Mouse (Mus musculus) embryo, embryonic 11 days (tissue): ENCODE results near the gene Srprb.

ENCODE experiments used
- DNase-seq: peaks from one replicate; pipeline ENCODE4 v3.0.0-alpha.2; 2015

The Srprb gene

GRCm38 (mm10) chr9:103201561-103202260 is at the start of gene Srprb:
Gene Srprb, minus strand, starts transcription at chr9:103202137.
- peak; percentile 96 for DNase-seq

GRCm38 (mm10) chr9:103248618-103249017 is 46.7 kb upstream of the Srprb start:
- DNase-seq, result no peak

GRCm38 (mm10) chr9:103246526-103247168 is 44.7 kb upstream of the Srprb start:
- DNase-seq, result no peak

DNA sequence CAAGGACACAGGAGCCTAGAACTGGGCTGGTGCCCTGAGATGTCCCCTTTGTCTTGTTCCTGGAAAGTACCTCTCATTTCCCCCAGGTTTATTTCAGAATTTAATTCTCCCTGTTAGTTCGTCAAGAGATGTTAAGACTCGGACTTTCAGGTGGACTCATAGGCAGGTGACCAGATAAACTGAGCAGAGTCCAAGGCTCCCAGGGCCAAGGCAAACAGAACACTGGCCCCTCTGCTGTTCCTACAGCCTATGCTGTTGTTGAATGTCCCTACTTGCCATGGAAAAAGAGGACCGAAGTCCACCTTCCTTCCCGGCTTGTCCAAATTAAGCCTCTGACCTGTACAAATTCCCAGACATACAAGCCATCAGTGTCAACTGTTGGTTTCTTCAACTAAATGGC is 41.7 kb upstream of the Srprb start:
- DNase-seq, result no peak

DNA sequence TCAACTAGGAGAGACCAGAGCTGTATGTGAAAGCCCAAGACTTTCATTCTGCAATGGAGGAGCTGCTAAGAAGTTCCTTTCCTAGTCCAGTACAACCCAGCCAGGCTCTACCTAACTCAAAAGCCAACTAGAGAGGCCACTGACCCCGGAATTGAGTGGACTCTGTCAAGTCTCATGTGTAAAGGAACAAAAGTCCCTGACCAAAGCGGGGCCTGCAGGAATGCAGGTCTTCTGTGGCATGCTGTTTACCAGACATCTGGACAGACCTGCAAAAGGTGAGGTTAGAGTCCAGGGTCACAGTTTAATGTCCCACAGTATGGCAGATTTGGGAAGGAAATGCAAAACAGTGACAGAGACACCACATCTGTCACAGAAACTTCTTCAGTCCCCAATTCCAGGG is 39.3 kb upstream of the Srprb start:
- DNase-seq, result no peak

GRCm38 (mm10) chr9:103239471-103239870 is 37.5 kb upstream of the Srprb start:
- no peak for DNase-seq

- DNase-seq, result no peak
These were observed 32.7 kb upstream of the Srprb start for GRCm38 (mm10) chr9:103234565-103235165.

- no peak for DNase-seq
These were observed 32.1 kb upstream of the Srprb start for GRCm38 (mm10) chr9:103234059-103234458.

DNA sequence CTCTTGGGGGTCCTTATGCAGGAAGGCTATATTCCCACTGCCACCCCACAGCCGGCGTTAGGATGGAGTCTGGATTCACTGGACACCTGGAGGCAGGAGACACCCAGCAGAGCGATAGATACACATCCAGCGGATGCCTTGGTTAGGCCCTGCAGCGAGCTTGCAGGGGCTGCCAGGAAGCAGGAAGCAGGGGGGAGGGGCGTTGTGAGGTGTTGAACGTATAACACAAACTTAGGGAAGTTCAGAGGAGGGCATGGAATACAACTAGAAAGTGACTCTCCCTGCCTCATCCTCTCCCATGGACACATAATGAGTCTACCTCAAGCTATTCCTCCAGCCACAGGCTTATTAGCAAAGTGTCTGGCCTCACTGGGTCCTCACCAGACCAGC is 31.1 kb upstream of the Srprb start:
- DNase-seq, result peak; percentile 36

GRCm38 (mm10) chr9:103232232-103233005 is 30.5 kb upstream of the Srprb start:
- no peak for DNase-seq

- peak; percentile 44 for DNase-seq
These were observed 28.4 kb upstream of the Srprb start, which contains the start of the genes Gm20425 and Trf for GRCm38 (mm10) chr9:103230151-103230951. Gene Gm20425, minus strand, starts transcription at chr9:103230307. Gene Trf, minus strand, starts transcription at chr9:103230444.

DNA sequence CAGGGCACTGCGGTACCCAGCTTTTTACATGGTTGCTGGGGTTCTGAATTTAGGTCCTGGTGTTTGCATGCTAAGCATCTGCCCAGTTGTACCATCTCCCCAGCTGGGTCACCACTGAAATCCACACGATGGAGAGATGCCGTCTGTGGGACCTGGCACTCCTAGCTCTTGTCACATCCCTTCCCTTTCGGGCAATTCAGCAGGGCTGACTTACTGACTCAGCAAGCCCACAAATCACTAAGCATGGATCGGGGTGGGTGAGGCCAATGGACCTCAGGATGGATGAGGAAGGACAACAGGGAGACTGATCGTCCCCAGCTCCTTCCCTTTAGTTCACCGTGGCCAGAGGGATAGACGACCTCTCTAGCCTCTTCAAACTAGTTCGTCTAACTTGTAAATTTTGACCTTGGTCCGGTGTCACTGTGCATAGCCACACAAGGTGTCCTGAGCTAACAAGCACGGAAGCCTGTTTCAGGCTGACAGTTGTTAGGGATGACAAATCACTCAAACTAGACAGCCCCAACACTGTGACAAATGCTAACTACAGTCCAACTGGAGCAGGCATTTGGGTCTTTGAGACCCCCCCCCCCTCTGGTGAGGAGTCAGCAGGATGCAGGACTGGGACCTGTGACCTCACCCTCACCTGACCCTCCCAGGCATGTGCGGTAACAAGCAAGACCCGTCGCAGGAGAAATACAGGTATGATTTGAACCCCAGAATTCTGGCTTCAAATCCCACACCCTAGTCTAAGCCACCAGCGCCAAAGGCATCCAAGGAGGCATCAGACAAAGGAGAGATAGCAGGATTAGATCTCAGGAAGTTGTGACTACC is 27.3 kb upstream of the Srprb start:
- no peak for DNase-seq

DNA sequence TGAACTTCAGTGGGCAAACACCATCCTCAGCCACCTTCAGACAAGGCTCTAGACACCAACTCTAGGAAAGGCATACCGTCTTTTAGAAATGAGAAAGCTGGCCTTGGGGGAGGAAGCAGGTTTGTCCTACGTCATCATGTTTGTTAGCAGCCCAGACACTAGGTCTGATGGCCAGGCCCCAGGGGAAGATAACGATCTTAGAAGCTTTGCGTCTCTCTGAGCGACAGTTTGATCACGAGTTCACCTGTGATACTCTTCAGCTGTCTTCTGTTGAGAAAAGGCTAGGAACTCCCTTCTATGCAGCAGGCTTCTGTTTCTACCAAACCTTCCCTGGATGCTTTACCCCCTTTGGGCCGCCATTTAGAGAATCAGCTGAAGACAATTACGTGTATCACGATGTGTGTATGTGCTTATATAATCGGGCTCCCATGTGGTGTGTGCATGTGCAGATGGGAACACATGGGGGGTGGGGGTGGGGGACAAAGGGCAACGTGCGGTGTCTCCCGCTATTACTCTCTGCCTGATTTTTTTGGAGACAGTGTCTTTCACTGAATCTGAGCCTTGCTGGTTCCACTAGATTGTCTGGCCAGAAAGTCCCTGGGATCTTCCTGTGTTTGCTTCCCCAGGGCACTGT is 26.6 kb upstream of the Srprb start:
- no peak for DNase-seq

DNA sequence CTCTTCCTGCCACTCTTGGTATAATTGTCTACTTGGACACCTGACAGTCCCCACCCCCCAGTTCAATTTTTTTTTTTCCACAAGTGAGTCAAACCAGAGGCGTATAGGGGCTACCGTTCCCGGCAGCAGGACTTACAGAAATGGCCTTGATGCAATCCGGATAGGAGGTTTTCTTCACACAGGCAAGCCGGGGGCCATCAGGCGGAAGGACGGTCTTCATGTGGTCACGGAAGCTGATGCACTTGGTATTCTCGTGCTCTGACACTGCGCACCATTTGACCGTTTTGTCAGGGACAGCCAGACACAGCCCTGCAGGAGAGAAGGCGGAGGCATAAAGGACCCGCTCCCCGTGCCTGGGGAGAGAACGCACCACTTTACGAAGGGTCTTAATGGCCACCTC is 25.8 kb upstream of the Srprb start:
- no peak for DNase-seq

- DNase-seq, result no peak
These were observed 24.9 kb upstream of the Srprb start for GRCm38 (mm10) chr9:103226806-103227205.

DNA sequence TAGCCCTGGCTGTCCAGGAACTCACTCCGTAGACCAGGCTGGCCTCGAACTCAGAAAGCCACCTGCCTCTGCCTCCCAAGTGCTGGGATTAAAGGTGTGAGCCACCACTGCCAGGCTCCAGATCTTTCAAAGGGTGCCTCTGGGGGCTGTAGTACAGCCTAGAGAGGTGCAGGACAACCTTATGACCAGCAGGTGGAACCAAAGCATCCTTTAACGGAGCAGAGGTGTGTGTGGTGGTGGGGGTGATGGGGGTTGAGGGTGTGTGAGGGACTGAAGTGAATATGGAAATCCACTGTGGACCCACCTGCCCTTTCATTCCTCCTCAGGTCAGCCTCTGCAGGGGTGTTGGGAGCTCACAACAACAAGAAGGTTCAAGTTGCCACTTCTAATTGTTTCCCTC is 23.5 kb upstream of the Srprb start:
- peak; percentile 30 for DNase-seq

DNA sequence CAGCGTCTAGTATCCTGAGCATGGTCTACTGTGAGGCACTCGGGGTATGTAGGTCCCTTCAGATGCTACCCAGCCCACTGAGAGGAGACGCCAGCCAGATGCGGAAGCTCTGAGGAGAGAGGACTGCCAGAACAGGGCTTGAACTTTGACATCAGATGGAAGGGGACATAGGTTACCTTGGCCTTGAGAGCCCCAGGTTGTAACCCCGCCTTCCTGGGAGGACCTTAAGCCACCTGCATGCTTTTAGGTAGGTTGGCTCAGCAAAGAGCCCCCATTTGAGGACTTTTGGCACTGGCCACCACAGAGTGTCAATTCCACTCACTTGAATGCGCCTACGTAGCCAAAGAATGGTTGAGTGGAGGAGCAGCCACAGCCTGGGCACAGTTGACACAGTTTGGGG is 22.8 kb upstream of the Srprb start:
- no peak for DNase-seq

DNA sequence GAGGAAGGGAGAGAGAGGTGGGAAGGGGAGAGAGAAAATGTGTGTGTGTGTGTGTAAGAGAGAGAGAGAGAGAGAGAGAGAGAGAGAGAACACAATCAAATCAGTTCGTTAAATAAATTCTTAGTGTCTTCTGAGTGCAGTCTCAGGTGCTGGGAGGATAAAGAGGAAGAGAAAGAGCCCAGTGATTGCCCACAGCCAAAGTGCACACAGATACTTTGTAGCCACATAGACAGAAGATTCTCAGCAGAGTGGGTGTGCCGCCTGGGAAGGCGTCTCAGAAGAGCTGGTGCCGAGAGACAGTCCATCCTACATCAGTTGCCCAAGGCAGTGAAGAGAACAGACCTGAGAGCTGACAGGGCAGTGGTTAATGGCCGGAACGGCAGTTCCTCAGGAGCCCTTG is 12.3 kb upstream of the Srprb start:
- DNase-seq, result no peak

GRCm38 (mm10) chr9:103213631-103214030 is 11.7 kb upstream of the Srprb start:
- no peak for DNase-seq

DNA sequence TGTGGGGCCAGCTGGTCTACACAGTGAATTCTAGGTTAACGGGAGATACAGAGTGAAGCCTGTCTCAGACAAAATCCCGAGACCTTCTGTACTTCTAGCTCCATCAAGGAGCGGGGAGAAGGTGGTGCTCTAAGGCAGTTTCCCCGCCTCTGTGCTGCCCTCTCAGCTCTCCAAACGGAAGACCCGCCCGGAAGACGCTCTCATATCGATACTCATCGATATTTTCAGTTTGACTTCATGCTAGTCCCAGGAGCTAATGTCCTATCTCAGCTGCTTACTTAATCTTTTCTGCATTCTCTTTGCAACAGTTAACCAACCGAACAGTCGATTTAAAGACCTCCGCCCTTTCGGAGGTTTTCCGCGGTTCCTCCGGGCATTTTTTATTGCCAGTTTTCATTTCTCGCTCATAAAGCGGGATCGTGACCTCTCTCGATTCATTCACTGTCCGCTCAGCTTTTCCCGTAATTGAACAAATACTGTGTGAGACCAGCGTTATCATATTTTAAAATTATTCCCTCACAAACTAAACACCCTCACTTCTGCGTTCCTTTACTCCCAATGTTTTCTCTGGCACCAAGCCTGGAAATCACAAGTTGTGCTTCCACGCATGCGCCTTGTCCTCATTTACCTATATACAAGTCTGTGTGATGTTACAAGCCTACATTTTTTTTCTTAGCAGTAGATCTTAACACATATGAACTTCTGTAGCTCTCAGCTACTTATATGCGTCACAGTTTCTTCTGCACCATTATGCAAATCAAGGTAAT is 10.9 kb upstream of the Srprb start:
- no peak for DNase-seq
